Mouse (Mus musculus) thymus, postnatal 10 days (tissue): Measurements from ENCODE around the gene Pex1.
"Not testable (repeated sequence)": the region's sequence is repeated elsewhere in the genome, so short reads cannot be mapped to it uniquely, and the experiment has no call there.

Source experiments
- DNase-seq, 2 experiments: peaks; one replicate each; pipeline ENCODE4 v3.0.0; 2021; ENCODE audit warnings: low spot score in 2 of 2

The Pex1 gene

GRCm38 (mm10) chr5:3645326-3645725, 49.5 kb downstream of the Pex1 start:
- no peak for DNase-seq

GRCm38 (mm10) chr5:3646539-3646938, 50.7 kb downstream of the Pex1 start:
- DNase-seq, result no peak

GRCm38 (mm10) chr5:3646991-3647707, 51.3 kb downstream of the Pex1 start:
- DNase-seq, result peak; percentile 48 to 49

- DNase-seq, result peak; percentile 89
Measured at GRCm38 (mm10) chr5:3647708-3648121, 51.8 kb downstream of the Pex1 start.

GRCm38 (mm10) chr5:3648206-3648848, 52.5 kb downstream of the Pex1 start:
- DNase-seq, result no peak

GRCm38 (mm10) chr5:3648849-3649210, 53.0 kb downstream of the Pex1 start:
- no peak for DNase-seq

GRCm38 (mm10) chr5:3650881-3651280, 55.0 kb downstream of the Pex1 start, which contains the start of gene Tmbim7:
Tmbim7 (plus strand) TSS chr5:3651181.
- no peak for DNase-seq

- no peak for DNase-seq
Measured at GRCm38 (mm10) chr5:3651621-3652020, 55.8 kb downstream of the Pex1 start.

GRCm38 (mm10) chr5:3652903-3653575, 57.2 kb downstream of the Pex1 start:
- DNase-seq, result not testable (repeated sequence)

- DNase-seq, result no peak
Measured at GRCm38 (mm10) chr5:3653801-3654200, 57.9 kb downstream of the Pex1 start.

- DNase-seq, result no peak
Measured at GRCm38 (mm10) chr5:3657085-3657484, 61.2 kb downstream of the Pex1 start, which contains the start of gene Gatad1. Gatad1 (minus strand) TSS chr5:3657185.

- DNase-seq, result no peak
Measured at GRCm38 (mm10) chr5:3665225-3665624, 69.4 kb downstream of the Pex1 start.

GRCm38 (mm10) chr5:3666585-3666984, 70.7 kb downstream of the Pex1 start:
- DNase-seq, result no peak

GRCm38 (mm10) chr5:3669938-3670554, 74.2 kb downstream of the Pex1 start:
- no peak for DNase-seq
